Mouse (Mus musculus): ENCODE results near the gene Clca4a. TPM values are rescaled to one million over a fixed set of nuclear protein-coding genes. Genes with fewer than 3 reads are reported as not detected.

Gene Clca4a
- total and polyA plus RNA-seq, 2 experiments from 2014 or later = not detected

DNA sequence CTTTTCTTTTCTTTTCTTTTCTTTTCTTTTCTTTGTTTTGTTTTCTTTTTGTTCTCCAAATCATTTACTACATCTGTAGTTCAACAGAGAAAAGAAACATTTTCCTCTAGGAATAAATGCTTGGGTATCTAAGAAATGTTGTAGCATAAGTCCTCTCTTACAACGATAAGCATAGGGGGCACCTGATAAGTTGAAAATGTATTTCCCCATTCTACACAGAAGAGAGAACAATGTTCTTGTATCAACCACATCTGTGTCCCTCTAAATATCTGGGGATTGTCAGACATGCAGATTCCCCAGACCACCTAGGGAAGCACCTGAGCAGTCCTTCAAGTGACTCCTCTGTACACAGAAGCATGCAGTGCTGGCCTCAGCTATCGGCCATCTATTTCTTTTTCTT, 60.8 kb downstream of the Clca4a start:
- 78% methylated on average over 2 of the region's 2 CpGs for WGBS
- H3K36me3 ChIP-seq (replicated peaks; ENCODE audit: control insufficient read depth, insufficient read depth, low read length) = no peaks in the 10 kb centered on the region
- H3K4me2 ChIP-seq (ENCODE audit: low read depth, low read length) = no peak overlapping the region
- no peak overlapping the region for H3K9ac ChIP-seq (replicated peaks; ENCODE audit: low read depth, low read length)
- no peak for TF ChIP-seq EP300 (IDR thresholded peaks at IDR 0.05; ENCODE audit: low read depth)
- no peak for TF ChIP-seq CTCF (IDR thresholded peaks at IDR 0.05; ENCODE audit: low read depth)
- no peak overlapping the region for H3K27ac ChIP-seq (ENCODE audit: low read depth)
- no peaks in the 10 kb centered on the region for H3K4me1 ChIP-seq (ENCODE audit: control insufficient read depth, insufficient read depth)
- H3K9me3 ChIP-seq (replicated peaks; ENCODE audit: control insufficient read depth, low read length) = no peaks in the 10 kb centered on the region
- DNase-seq (ENCODE audit: low spot score) (no peak), ATAC-seq (ENCODE audit: insufficient read depth, low read depth) (no peak)
- H3K4me3 ChIP-seq (ENCODE audit: low read depth, low read length) = no peak overlapping the region
- H3K27me3 ChIP-seq (ENCODE audit: control insufficient read depth, insufficient read depth, low read length) = no peaks in the 10 kb centered on the region

Other genes starting within 250 kb of the Clca4a start
- gene Clca3a1, start 214.1 kb downstream of the Clca4a start, total RNA-seq (2014; rRNA removed; ENCODE audit: low replicate concordance) = 16.6 and 17.2 TPM in 2 replicates
- 11.0 and 11.8 TPM in 2 replicates for gene Clca3a1, start 214.1 kb downstream of the Clca4a start, polyA plus RNA-seq (2015; fragmentation: Nextera tagmentation; extraction: Ambion mirVana)
- gene Clca3a2, start 155.6 kb downstream of the Clca4a start, total RNA-seq (2014; rRNA removed; ENCODE audit: low replicate concordance) = 3.2 and 11.7 TPM in 2 replicates
- gene Clca3a2, start 155.6 kb downstream of the Clca4a start, polyA plus RNA-seq (2015; fragmentation: Nextera tagmentation; extraction: Ambion mirVana) = 2.1 and 3.4 TPM in 2 replicates
- not detected in 2 replicates for gene Clca3b, start 125.7 kb downstream of the Clca4a start, total RNA-seq (2014; rRNA removed; ENCODE audit: low replicate concordance)
- not detected in 2 replicates for gene Clca3b, start 125.7 kb downstream of the Clca4a start, polyA plus RNA-seq (2015; fragmentation: Nextera tagmentation; extraction: Ambion mirVana)
- not detected in 2 replicates for gene Clca4b, start 42.5 kb downstream of the Clca4a start, total RNA-seq (2014; rRNA removed; ENCODE audit: low replicate concordance)
- gene Clca4b, start 42.5 kb downstream of the Clca4a start, polyA plus RNA-seq (2015; fragmentation: Nextera tagmentation; extraction: Ambion mirVana) = not detected in 2 replicates
- not detected in 2 replicates for gene Clca1, start 57.7 kb upstream of the Clca4a start, total RNA-seq (2014; rRNA removed; ENCODE audit: low replicate concordance)
- gene Clca1, start 57.7 kb upstream of the Clca4a start, polyA plus RNA-seq (2015; fragmentation: Nextera tagmentation; extraction: Ambion mirVana) = not detected in 2 replicates
- 0.62 TPM in 1 of 2 replicates, not detected in the other for gene Clca2, start 124.4 kb upstream of the Clca4a start, total RNA-seq (2014; rRNA removed; ENCODE audit: low replicate concordance)
- gene Clca2, start 124.4 kb upstream of the Clca4a start, polyA plus RNA-seq (2015; fragmentation: Nextera tagmentation; extraction: Ambion mirVana) = 0.05 TPM in 1 of 2 replicates, not detected in the other
- gene Odf2l, start 143.5 kb upstream of the Clca4a start, total RNA-seq (2014; rRNA removed; ENCODE audit: low replicate concordance) = 5.0 and 6.2 TPM in 2 replicates
- gene Odf2l, start 143.5 kb upstream of the Clca4a start, polyA plus RNA-seq (2015; fragmentation: Nextera tagmentation; extraction: Ambion mirVana) = 8.9 and 9.2 TPM in 2 replicates

Data from heart, postnatal 0 days (tissue).